Mouse (Mus musculus) kidney, adult 9 months (tissue): ENCODE measurements at regions not wholly inside any gene's neighbourhood (a gene's known extent, or its start where the extent isn't known, plus 50 kb on each side); places are given as distances from the start of the nearest gene placed in this dataset.

Source experiments
- DNase-seq: peaks from one replicate; pipeline ENCODE4 v3.0.0; 2022

DNA sequence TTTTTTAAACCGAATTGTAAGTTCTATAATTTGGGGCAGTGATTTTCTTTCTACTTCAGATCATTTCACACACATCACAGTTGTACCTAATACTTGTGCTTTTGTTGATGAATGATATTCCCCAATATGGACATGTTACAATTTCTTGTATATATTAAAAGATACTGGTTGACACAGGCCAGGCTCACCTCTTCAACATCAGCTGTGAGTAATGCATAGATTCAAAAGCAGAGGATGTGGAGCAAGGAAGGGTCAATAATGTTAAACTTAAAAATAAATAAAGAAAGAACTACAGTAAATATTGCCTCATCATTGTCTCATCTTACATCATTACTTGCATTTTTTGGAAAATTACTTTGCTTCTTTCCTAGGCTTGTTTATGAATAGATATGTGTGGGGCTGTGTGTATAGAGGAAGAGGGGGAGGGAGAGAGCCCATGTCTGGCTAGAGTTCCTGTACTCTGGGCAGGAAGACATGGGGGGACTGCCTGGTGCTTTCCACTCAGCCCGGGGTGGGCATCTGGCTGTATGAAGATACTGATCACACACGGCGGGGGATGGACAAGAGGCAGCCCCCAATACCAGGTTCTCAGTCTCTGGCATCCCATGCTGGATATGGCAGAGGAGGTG lies 490.1 kb downstream of the Gm6377 start:
- DNase-seq: no peak

DNA sequence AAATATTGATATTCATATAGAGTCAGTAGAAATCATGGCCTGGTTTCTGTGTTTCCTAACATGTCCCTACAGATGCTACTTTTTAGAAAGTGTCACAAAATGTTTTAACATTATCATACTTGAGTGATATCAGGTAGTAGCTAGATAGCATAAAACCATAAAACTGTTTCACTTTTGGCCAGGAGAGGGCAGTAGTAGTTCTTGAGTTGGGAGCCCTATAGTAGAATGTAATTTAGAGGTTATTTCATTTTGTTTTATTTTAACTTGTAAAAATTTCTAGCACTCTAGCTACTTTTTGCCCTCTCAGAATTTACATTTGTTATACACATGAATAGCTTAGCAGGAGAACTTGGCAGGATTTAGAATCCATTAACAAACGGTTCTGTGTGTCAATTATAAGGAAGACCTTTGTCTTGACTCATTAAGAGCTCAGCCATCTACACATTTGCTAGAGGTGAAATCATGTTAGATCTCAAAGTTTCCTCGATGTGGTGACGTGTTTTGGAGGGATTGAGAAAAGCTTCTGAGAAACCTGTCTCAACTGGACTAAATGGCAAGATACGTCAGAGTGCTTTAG lies 538.5 kb downstream of the Gm6377 start:
- DNase-seq: peak; percentile 8

DNA sequence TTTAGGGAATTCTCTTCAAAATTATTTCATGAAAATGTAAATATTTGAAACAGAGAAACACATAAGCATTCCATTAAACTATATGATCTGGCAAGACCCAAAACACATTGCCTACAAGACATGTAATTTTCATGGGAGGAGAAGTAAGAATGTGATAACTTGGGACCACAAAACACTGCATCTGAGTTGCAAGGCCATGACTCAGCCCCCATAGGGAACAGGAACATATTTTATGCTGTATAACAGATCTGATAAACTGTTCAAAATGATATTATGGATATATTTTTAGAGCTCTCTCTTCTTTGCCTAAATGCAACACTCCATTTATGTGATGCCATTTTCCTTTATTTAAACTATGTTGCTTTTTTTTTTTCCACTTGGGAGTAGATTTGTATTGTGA lies 539.4 kb downstream of the Gm6377 start:
- no peak for DNase-seq
